Mouse (Mus musculus) lung, postnatal 4 days (tissue): Measurements from ENCODE around the gene Ugt1a6a.

Source experiments
- DNase-seq, 2 experiments: peaks; one replicate each; pipeline ENCODE4 v3.0.0; 2021

Ugt1a6a gene

GRCm38 (mm10) chr1:88230421-88230820, 95.8 kb downstream of the Ugt1a6a start:
- DNase-seq: no peak

DNA sequence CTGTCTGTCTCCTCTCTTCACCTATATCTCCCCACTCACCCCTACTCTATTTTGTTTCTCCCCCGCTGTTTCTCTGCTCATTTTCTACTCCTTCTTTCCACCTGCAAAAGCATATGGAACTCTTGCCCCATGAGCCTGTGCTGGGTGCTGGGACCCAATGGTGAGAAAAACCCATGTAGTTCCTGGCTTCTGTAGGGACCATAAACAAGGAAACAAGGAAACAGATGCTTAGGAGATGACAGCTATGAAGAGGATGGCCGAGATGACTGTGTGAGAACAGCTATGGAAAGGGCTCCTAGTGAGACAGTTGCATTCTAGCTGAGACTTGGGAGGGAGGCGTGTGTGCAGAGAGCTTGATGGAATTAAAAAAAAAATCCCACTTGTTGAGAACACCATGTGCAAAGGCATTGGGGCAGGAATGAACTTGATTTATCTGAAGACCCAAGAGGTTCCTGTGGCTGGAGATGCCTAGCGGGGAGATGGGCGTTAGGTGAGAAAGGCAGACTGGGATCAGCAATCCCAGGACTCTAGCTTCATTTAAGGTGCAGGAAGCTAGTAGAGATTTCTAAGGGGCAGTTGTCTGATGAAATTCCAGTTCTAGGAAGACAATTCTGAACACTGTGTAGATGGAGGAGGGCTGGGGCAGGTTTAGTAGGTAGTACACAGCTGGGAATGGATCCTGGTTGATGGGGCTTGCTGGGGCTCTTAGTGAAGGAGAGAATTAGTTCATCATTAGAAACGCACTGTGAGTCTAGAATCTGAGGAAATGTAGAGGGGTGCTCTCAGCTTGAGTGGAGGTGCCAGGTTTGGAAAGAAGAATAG, 96.6 kb downstream of the Ugt1a6a start:
- DNase-seq: peak in 1 of 2 experiments; percentile 20

GRCm38 (mm10) chr1:88231803-88232499, 97.3 kb downstream of the Ugt1a6a start:
- DNase-seq: peak in 1 of 2 experiments; percentile 27

DNA sequence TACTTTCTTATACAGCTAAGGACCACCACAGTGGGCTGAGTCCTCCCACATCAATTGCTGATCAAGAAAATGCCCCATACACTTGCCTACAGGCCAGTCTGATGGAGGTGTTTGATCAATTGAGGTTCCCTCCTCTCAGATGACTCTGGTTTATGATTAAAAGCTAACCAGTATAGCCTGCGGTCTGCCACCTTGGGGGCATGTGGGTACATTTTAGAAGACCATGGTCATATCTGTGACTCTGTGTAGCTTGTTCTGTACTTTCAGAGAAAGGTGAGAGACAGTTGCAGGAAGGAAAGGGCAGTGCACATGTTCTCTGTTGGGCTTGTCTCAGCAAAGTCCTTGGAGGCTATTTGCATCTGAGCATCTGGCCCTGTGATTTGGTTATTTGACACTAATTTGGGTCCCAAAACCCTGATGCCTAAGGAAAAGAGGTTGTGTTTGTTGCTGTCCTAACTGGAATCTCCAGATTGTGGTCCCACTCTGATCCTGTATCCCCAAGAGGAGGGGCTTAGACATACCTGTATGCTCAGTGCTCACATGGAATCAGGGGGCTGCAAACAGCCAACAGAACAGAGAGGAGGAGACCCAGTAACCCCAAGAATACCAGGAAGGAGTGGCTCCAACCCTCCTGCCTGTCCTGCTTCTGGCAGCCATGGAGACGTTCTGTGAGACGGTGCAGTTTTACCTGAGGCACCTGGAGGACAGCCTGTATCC, 98.2 kb downstream of the Ugt1a6a start:
- peak in 1 of 2 experiments; percentile 25 for DNase-seq

DNA sequence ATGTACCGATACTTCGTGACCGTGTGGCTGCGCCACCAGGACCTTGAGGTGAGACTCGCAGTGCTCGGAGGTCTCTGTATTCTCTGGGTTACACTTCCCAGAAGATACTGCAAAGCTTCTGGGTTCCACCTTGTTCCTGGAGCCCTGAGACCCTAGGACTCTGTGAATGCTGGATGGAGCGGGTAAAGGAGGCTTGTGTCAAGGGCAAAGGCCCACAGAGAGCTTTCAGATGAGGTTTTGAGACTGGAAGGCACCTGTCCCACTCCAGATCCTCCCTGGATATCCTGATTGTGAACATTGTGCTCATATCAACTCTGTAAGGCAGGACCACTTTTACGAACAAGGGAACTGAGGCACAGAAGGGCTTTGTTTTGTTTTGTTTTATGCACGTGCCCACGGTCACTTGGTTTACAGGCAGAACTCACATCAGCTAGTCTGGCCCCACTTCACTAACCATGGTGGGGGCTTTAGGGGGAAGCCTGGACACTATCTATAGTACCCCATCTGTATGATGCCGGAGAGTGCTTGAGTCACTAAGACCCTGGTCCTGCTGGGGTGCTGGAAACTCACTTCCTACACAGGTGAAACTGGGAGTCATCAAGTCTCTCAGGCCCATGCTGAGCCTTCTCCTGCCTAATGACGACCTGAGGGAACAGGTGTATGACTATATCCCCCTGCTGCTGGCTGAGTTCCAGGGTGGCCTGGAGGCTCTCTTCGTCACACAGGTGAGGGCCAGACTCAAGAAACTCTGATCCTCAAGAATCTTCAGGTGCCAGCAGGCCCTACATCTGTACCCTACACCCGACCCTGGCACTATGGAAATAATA, 99.0 kb downstream of the Ugt1a6a start:
- peak in 1 of 2 experiments; percentile 47 for DNase-seq

DNA sequence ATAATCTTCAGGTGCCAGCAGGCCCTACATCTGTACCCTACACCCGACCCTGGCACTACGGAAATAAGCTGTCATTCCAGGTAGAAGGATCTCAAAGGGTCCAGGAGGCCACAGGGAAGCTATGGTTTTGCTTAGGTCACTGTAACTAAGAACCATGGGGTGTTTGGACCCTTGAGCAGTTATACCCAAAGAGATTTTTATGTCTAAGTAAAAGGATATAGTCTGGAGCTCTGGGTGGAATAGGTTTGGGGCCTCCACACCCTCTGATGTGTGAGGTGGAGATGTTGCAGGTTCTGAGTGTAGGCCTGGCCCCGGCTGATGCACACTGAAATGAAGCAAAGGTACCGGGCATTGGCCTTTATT, 99.6 kb downstream of the Ugt1a6a start:
- DNase-seq: peak in 1 of 2 experiments; percentile 20

- DNase-seq: peak in 1 of 2 experiments; percentile 38
Measured at GRCm38 (mm10) chr1:88234646-88235045, 100.0 kb downstream of the Ugt1a6a start.

GRCm38 (mm10) chr1:88235046-88235893, 100.7 kb downstream of the Ugt1a6a start:
- peak in 1 of 2 experiments; percentile 50 for DNase-seq

DNA sequence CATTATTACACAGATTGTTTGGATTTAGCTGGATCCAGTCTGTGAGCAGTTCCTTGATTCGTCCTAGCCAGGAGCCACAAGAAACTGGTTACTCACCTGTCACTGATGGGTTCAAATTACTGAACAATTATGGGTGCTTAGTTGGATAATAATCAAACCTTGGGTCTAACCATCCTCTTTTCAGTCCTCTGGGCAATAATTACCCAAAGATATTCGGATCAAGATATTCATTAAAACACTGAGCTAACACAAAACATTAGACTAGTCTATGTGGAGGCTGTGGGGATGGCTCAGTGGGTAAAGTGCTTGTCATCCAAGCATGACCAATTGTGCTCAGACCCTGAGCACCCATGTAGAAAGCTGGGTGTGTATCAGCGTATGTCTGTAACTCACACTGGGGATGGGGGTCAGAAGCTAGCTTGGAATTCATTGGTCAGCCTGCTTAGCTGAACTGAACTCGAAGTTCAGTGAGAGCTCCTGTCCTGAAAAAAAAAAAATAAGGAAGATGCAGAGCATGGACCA, 101.3 kb downstream of the Ugt1a6a start:
- peak in 1 of 2 experiments; percentile 16 for DNase-seq

- DNase-seq: peak in 1 of 2 experiments; percentile 62
Measured at GRCm38 (mm10) chr1:88237311-88237710, 102.7 kb downstream of the Ugt1a6a start.

- DNase-seq: peak in 1 of 2 experiments; percentile 51
Measured at GRCm38 (mm10) chr1:88238771-88239170, 104.2 kb downstream of the Ugt1a6a start.

DNA sequence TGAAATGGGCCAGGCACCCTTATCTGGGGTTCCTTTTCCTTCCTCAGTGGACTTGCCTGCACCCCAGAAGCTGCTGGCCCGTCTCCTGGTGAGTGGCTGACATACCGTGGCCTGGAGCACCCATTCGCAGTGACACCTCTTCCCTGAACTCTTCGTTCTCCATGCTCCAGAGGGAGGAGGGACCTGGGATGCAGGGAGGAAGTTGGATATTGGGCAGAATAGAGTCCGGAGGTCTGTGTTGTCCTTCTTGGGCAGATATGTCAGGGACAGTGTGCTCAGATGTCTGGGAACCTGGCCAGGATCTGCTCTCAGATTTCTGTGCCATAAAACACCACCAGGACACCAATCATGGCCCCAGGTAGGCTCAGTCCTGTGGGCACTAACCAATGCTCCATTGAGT, 105.5 kb downstream of the Ugt1a6a start:
- DNase-seq: peak in 1 of 2 experiments; percentile 25

DNA sequence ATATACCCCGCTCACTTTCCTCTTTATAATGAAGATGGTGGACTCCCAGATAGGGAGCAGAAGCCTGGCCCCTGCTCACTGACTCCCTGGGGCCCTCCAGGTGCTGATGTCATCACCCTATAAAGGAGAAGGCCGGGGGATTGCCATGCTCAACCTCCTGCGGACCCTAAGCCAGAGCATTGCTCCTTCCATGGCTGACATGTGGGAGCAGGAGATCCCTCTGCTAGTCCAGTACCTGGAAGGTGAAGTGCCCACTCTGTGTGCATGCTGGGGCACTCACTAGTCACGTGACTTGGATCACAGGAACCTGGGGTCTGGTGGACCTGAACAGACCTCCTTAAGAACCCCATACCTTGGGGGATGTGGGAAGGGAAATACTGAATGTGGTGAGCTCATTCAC, 106.0 kb downstream of the Ugt1a6a start:
- DNase-seq: peak in 1 of 2 experiments; percentile 43

GRCm38 (mm10) chr1:88243861-88244260, 109.3 kb downstream of the Ugt1a6a start:
- DNase-seq: peak in 1 of 2 experiments; percentile 38

- DNase-seq: peak in 1 of 2 experiments; percentile 40
Measured at GRCm38 (mm10) chr1:88245881-88246280, 111.3 kb downstream of the Ugt1a6a start.

GRCm38 (mm10) chr1:88246386-88246785, 111.8 kb downstream of the Ugt1a6a start:
- peak in 1 of 2 experiments; percentile 23 for DNase-seq

DNA sequence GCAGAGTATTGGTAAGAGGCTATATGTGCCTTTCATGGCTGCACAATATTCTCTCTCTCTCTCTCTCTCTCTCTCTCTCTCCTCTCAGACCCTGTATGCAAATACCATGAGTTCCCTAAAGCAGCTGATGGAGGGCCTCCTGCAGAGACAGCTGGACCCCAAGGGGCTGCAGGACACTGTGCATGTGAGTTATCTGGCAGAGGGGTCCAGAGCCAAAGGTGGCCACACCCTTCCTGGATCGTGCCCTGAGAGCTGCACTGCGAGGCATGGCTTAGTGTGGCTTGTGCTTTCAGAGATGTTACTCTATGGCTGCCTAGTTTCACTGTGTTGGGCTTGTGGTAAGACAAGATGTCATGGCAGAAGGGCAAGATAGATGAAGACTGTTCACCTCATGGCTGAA, 113.1 kb downstream of the Ugt1a6a start:
- peak in 1 of 2 experiments; percentile 43 for DNase-seq

GRCm38 (mm10) chr1:88248658-88249057, 114.0 kb downstream of the Ugt1a6a start:
- peak in 1 of 2 experiments; percentile 31 for DNase-seq

GRCm38 (mm10) chr1:88249596-88249995, 115.0 kb downstream of the Ugt1a6a start:
- DNase-seq: peak in 1 of 2 experiments; percentile 41

DNA sequence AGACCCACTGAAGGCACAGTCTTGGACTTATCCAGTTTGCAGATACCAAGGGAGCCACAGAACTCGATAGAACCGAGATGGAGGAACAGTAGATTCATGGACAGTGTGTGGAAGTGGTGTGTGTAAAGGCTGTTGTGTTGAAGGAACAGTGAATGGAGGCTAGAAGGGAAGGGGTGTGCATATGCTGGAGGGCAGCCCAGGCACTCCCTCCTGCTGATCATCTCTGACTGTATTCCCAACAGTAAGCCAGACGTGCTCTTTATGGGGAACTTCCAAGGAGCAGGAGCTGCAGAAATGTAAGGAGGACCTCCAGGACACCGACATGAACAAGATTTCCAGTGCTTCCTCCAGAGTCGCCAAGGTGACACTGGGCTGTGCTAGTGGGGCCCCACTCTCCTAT, 115.4 kb downstream of the Ugt1a6a start:
- no peak for DNase-seq

GRCm38 (mm10) chr1:88253106-88253505, 118.5 kb downstream of the Ugt1a6a start:
- no peak for DNase-seq
